Mouse (Mus musculus) MEL-GATA-1-ER (cell line): Measurements from ENCODE around the gene Olfr1474.
"Not testable (repeated sequence)": the region's sequence is repeated elsewhere in the genome, so short reads cannot be mapped to it uniquely, and the experiment has no call there.

Experiments
- DNase-seq: peaks from one replicate; pipeline ENCODE4 v3.0.0-alpha.2; 2012; ENCODE audit warnings: low read depth; ENCODE audit errors: extremely low read depth

Olfr1474 gene

GRCm38 (mm10) chr19:13469265-13469664 lies at the start of gene Olfr1474:
Olfr1474 (plus strand) TSS chr19:13469565.
- not testable (repeated sequence) for DNase-seq

GRCm38 (mm10) chr19:13443109-13443508 lies 26.3 kb upstream of the Olfr1474 start, which contains the start of gene Olfr1471:
Olfr1471 (plus strand) TSS chr19:13443409.
- not testable (repeated sequence) for DNase-seq

- no peak for DNase-seq
These were observed 13.4 kb upstream of the Olfr1474 start, which contains the start of gene Olfr1472 for GRCm38 (mm10) chr19:13455986-13456385. Olfr1472 (minus strand) TSS chr19:13456086.

GRCm38 (mm10) chr19:13480096-13480495 lies 10.7 kb downstream of the Olfr1474 start, which contains the start of gene Olfr1475:
Olfr1475 (minus strand) TSS chr19:13480196.
- no peak for DNase-seq

- DNase-seq, result no peak
These were observed 30.9 kb downstream of the Olfr1474 start, which contains the start of gene Olfr1477 for GRCm38 (mm10) chr19:13500246-13500645. Olfr1477 (plus strand) TSS chr19:13500546.
